Mouse (Mus musculus): ENCODE results near the gene Klc1. TPM values are rescaled to one million over a fixed set of nuclear protein-coding genes. Genes with fewer than 3 reads are reported as not detected.

Klc1 gene
- total RNA-seq, 1 experiment from 2014 or later = 39.2 TPM

DNA sequence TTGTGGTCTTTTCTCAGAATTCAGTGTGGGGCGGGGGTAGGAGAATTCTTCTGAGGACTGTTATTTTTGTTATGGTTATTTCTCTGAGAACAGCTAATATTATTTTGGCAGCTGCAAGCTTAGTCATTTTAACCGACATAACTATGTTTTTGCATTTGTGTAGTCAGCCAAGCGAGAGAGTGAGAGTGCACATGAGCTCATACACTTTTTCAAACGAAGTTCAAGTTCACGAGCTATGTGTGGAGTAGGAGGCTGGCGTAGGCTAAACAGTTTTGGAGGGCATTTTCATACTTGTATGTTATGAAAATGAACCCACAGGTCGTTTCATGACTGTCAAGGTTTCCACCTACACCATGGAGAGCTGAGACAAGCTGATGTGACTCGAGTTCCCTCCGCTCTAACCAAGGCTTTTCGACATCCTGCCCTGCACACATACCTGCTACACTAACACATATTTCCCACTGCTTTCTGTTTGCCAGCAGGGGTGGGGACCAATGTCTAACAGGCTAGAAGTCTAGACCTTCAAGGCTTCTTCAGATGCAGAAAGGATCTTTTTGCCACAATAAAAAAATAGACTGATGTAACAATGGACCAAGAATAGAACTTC lies 9.8 kb downstream of the Klc1 start:
- ATAC-seq (replicated peaks; ENCODE audit: low read depth, poor library complexity, severe bottlenecking) = no peak

DNA sequence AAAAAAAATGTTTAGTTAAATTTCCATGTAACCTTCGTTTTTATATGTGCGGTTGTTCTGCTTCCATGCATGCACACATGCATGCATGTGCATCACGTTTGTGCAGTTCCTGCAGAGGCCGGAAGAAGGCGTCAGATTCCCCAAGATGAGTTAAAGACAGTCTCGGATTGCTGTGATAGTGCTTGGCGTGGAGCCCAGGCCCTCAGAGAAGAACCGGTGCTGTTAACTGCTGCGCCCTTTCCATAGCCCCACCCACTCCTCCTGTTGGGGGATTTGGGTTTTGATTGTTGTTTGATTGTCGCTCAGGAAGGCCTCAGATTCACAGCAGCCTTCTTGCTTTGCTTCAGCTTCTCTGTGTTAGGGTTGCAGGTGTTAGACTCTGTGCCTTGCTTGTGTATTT lies 10.7 kb downstream of the Klc1 start:
- peak; percentile 89 for ATAC-seq (replicated peaks; ENCODE audit: low read depth, poor library complexity, severe bottlenecking)

DNA sequence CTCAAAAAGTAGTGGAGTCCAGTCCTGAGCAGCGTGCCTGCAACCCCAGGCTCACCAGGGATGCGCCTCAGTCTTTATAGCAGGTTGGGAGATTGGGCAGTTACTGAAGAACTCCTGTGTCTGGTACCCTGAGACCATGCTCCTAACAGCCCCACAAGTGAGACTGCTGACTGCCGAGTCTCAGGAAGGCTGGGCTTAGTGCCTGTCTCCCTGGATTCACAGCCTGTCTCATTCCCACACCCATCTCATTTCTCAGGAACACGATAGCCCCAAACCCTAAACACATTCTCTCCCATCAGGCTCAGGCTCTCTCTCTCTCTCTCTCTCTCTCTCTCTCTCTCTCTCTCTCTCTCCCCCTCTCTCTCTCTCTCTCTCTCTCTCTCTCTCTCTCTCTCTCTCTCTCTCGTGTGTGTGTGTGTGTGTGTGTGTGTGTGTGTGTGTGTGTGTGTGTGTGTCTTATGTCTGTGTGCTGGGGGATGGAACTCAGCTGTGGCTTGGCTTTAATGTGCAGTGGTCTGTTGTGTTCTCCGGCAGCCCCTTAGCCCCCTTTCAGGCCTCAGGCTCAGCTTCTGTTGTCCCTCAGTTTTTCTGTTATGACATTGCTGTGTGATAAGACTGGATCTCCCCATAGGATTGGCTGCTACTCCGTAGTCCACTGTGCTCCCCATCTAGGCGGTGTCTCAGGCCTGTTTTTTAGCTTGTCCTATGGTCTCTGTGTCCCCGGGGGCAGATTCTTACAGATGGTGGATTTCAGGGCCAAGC lies 11.3 kb downstream of the Klc1 start:
- ATAC-seq (replicated peaks; ENCODE audit: low read depth, poor library complexity, severe bottlenecking) = no peak

DNA sequence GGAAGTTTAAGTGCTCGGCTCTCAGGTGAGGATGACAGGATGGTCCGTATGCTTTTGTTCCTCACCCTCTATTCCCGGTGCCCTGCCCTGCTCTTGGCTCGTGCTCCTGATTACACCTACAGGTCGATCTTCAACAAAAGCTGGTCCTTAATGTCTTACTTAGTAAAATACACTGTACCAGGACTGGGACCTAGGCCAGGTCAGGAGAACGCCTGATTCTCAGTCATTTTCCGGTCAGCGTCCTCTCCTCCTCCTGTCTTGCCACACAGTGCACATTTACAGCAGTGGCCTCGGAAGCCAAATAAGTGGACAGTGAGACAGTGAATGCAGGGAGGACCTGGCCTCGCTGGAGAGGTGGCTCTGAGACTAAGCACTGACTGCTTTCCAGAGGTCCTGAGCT lies 12.0 kb downstream of the Klc1 start:
- no peak for ATAC-seq (replicated peaks; ENCODE audit: low read depth, poor library complexity, severe bottlenecking)

DNA sequence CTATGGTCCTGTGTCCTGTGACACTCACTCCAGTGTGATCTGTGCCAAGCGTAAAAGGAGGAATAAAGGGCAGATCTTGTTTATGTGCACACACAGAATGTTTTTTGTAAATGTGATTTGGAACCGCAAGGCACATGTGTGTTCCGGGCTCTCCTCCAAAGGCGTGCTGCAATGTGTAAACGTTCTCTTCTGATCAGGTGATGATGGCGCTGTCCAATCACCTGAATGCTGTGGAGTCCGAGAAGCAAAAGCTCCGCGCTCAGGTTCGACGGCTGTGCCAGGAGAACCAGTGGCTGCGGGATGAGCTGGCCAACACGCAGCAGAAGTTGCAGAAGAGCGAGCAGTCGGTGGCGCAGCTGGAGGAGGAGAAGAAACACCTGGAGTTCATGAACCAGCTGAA lies 15.5 kb downstream of the Klc1 start:
- ATAC-seq (replicated peaks; ENCODE audit: low read depth, poor library complexity, severe bottlenecking) = no peak

DNA sequence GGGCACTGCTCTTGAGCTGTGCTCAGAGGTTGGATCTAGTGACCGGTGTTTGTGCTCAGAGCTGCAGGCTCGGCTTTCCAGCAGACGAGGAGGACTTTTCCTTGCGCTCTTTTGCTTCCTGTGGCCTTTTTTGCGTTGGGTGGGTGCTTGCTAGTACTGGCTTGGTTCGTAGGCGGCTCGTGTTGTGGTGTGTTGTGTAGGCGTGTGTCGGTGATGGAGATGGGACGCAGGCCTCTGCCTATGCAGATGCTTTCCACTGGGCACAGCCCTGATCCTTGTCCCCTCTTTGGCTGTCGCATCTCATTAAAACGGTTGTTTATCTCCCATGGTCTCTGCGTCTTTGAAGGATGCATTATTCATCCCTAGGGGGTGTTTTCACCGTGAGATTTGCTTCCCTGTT lies 16.2 kb downstream of the Klc1 start:
- no peak for ATAC-seq (replicated peaks; ENCODE audit: low read depth, poor library complexity, severe bottlenecking)

DNA sequence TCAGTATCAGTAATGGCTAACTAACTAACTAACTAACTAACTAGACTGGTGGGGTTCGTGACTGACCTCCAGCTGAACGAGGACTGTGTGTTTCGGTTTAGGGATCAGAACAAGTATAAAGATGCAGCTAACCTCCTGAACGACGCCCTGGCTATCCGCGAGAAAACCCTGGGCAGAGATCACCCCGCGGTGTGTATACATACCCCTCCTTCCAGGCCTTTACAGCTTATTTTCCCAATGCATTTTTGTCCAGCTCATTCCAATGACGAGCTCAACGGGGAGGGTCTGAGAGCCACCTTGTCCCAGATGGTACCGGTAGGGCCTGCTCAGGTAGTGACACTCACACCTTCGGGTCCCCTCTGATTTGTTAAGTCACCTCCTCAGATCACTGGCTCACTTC lies 19.3 kb downstream of the Klc1 start:
- no peak for ATAC-seq (replicated peaks; ENCODE audit: low read depth, poor library complexity, severe bottlenecking)

DNA sequence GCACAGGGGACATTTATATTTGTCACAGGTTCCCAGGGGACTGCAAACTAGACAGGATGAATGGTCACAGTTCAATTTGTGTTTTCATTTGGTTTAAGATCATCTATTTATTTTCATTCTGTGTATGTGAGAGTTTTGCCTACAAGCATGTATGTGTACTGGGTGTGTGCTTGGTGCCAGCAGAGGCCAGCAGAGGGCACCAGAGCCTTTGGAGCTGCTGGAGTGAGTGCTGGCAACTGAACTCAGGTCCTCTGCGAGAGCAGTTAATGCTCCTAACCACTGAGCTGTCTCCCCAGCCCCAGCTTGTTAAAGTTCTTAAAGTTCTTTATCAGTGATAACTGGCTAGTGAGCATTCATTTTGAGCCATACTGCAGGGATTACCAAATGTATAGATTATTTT lies 20.9 kb downstream of the Klc1 start:
- ATAC-seq (replicated peaks; ENCODE audit: low read depth, poor library complexity, severe bottlenecking) = no peak

DNA sequence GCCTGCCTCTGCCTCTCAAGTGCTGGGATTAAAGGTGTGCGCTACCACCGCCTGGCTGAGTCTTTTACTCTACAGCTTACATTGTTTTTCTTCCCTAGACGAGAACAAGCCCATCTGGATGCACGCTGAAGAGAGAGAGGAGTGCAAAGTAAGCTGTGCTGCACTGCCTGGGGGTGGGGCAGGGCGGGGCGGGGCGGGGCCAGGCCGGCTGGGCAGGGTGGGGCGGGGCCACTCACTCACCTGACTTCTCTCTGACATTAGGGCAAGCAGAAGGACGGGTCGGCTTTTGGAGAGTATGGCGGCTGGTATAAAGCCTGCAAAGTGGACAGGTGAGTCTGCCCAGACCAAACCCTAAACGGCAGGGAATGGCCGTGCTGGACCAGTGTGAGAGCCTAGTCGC lies 26.5 kb downstream of the Klc1 start:
- ATAC-seq (replicated peaks; ENCODE audit: low read depth, poor library complexity, severe bottlenecking) = no peak

DNA sequence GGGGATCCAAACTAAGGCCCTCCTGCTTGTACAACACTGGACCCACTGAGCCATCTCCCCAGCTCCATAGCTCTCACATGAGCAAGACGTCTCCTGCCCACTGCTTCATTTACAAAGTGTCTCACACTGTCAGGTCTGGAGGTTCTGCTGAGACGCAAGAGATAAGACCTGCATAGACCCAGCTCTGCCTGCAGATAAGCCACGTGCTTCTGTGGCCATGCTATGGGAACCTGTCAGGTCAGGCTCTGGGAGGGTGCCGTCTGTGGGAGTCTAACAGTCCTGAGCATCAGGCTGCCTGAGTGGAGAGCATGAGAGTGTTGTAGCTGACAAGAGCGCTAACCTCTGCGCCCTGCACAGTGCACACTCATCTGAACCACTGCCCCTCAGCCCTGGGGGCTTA lies 28.4 kb downstream of the Klc1 start:
- peak; percentile 62; the same call in 1 of the 2 replicates for ATAC-seq (replicated peaks; ENCODE audit: low read depth, poor library complexity, severe bottlenecking)

DNA sequence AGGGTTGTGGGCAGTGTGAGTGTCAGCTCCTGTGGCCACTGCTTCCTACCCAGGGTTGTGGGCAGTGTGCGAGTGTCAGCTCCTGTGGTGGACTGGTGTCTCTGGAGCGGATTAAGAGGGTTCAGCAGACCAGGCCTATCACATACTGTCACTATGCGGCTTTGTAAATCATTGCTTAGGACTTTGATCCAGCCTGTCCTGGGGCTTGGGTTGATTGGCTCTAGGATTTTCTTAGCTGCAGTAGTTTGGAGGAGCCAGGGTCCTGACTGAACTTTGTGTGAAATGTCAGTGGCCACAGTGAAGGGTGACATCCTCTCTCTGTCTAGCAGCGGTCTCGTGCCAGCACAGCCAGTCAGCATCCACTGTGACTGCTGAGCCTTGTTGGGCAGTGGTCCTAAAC lies 31.4 kb downstream of the Klc1 start:
- no peak for ATAC-seq (replicated peaks; ENCODE audit: low read depth, poor library complexity, severe bottlenecking)

DNA sequence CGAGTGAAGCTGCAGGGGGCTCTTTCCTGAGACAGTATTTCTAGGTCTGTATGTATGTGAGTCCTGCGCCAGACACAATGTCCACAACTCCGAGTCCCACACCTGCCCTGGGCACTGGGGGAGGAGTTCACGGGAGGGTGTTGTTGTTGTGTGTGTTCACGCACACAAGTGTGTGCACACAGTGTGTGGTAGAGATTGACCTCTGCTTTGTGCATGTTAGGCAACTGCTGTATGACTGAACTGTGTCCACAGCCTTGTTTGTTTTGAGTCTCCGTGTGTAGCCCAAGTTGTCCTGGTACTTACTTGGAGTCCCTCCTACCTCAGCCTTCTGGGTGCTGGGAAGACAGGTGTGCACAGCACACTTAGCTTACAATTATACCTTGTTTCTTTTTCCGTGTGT lies 32.0 kb downstream of the Klc1 start:
- no peak for ATAC-seq (replicated peaks; ENCODE audit: low read depth, poor library complexity, severe bottlenecking)

DNA sequence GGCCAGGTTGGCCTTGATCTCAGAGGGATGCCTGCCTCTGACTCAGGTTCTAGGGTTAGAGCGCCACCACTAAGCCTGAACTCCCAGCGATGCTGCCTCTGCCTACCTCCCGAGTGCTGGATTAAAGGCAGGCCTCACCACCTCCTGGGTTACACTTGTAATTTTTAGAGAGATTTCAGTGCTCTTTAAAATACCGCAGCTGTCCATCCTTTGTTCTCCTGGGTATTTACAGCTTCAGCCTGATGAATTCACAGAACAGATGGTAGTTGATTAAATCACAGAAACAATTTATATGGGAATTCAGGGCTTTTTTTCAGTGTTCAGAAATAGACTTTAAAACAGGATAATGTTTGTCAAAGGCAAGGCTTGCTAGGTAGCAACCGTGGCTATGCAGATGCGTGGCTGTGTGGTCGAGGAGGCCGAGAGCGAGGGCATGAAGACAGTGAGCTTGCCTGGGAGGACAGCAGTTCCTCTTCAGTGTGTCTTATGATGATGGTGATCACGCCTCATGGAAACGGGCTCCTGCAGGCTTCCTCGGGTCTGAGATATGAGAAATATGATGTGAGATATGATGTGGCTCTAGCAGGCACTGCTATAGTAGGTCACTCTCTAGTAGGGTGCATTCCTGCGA lies 32.9 kb downstream of the Klc1 start:
- ATAC-seq (replicated peaks; ENCODE audit: low read depth, poor library complexity, severe bottlenecking) = no peak

DNA sequence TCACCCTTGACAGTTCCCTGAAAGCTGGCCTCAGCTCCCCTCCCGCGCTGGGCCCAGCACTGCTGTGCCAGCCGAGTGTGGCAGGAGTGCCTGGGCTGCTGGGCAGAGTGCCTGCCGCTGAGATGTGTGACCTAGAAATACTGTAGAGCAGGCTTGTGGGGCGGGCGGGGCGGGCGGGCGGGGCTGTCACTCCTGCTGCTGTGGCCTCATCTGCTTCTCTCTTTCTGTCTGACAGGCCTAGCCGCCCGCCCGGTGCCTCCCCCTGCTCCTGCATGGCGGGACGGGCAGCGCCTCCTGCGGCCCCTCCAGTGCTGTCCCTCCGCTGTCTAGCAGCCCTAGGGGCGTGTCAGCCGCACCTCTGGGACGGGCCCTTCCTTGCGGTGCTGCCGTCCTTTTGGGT lies 35.5 kb downstream of the Klc1 start:
- no peak for ATAC-seq (replicated peaks; ENCODE audit: low read depth, poor library complexity, severe bottlenecking)

DNA sequence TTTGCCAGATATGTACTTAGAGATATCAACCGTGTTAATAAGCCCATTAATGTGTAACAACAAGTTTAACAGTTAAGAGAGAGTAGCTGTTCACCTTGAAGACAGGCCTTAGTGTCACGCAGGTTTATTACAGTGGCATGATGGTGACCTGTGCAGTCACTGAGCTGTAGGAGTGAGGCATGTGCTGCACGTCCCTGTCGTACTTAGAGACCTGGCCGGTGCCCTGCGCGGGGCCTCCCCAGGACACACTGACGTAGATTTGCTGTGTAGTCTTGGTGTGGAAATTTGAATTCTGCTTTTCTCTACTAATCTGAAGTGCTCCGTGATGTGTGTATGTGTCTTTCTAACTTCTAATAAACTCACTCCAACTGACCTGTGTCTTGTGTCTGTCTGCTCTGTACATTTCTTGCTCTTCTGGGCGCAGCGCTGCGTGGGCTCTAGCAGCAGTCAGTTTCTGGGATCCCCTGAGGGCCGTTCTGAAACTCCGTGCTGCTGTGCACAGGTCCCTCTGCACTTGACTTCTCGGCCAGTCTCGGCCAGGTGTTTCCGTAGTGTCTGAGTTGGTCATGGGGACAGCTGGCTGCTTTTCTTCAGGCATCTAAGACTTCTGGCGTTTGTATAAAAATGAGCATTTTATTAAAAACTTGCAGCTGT lies 36.0 kb downstream of the Klc1 start:
- ATAC-seq (replicated peaks; ENCODE audit: low read depth, poor library complexity, severe bottlenecking) = no peak

DNA sequence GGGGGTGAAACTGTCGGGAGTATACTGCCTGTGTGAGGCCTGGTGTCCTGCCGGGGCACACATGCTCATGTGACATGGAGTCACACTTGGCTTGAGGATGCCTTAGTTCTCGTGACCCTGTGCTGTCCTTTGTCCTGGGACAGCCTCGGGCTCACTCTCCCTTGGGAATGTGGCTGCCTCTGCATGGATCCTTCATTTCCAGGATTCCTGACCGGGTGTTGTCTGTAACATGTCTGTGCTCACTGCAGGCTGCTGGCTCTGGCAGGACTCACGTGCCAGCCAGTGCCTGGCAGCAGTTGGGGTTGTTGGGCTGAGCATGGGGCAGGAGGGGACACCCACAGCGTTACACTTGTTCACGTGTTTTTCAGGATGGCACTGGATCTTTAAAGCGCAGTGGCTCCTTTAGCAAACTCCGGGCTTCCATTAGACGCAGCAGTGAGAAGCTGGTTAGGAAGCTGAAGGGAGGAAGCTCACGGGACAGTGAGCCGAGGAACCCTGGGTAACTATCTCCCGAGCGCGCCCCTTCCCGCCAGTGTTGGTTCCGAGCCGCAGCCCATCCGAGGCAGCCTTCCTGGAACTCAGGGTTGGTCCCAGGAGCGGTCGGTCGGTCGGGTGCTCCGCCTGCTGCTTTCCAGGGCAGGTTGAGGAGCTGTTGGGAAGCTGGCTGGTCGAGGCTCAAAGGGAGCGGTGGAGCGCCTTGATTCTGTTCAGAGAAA lies 36.7 kb downstream of the Klc1 start:
- no peak for ATAC-seq (replicated peaks; ENCODE audit: low read depth, poor library complexity, severe bottlenecking)

DNA sequence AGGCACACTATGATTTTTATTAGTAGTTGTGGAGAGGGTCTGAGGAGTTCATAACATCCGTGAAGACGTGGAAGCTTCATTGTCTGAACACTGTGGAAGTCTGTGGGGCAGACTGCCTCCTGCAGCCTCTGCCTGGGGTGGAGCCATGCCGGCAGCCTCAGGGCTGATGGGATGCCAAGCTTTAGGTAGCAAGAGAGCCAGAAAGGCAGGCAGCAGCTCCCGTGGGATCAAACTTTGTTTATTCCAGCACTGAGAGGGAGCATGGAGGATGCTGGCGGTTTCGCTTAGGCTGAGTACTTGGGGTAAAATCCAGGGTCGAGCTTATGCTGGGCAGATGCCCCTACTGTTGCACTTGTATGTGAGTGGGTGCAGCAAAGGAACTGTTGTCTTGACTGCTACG lies 38.6 kb downstream of the Klc1 start:
- ATAC-seq (replicated peaks; ENCODE audit: low read depth, poor library complexity, severe bottlenecking) = no peak

DNA sequence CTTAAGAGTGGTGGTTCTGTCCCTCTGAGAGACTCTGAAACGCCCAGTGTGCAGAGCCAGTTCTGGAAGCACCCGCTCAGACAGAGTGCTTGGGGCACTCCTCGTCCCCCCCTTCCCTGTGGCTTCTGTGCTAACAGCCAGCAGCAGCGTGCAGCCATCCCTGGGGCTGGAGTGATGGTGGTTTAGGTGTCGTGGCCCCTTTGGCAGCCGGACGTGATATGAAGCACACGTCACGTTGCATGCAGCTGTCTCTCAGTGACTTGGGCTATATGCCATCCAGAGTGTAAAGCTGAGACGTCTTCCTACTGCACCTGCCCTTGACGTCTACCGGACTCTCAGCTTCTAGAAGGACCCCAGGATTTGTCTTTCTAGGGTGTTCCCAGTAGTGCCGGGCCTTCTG lies 39.8 kb downstream of the Klc1 start:
- no peak for ATAC-seq (replicated peaks; ENCODE audit: low read depth, poor library complexity, severe bottlenecking)

DNA sequence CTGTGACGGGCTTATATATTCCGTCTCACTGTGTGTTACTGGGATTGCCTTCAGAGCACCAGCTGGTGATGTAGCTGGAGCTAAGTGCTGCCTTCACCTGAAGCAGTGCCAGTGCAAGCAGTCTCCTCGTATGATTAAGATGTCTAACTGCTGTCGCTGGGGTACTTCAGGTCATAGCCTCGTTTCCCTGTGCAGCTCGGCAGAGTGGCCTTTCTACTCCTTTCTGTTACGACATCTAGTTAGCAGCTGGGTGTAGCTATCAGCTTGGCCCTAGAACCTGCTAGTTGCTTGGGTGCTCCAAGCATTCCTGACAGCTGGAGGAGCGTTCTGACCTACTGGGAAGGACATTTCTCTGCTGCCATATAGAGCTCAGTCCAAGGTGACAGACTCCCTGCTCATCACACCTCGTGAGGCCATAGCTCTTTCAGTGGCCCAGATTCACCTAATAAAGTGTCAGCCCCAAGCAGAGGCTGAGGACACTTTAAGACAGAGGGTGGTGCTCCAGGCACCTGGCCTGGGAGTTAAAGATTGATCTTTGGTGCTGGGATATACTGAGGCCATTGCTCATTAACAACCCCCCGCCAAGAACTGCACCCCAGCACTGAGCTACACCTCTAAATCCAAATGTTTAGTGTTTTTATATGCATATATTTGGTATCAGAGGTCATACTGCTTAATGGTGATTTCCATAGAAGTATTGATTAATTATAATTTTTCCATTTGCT lies 42.0 kb downstream of the Klc1 start:
- no peak for ATAC-seq (replicated peaks; ENCODE audit: low read depth, poor library complexity, severe bottlenecking)

DNA sequence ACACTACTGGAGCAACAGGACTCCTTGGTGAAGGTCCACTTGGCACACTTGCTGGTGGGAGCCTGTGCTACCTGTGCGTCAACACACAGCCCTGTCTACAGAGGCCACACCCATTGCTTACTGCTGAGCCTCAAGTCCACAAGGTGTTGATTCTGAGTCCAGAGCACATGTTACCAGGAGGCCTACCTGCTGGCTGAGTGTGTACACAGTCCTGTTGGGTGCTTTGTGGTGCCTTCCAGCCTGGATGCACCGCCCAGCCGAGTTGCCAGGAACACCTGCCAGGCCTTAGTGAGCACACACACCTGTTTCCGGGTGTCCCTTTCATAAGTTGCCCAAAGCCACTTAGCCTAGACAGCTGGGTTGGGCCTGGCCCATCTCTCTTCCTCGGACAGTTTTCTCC lies 44.9 kb downstream of the Klc1 start:
- no peak for ATAC-seq (replicated peaks; ENCODE audit: low read depth, poor library complexity, severe bottlenecking)

Measured in common myeloid progenitor, adult 5-6 weeks (primary cell).